Mouse (Mus musculus): Measurements from ENCODE around the gene Spi1.

Gene Spi1

GRCm38 (mm10) chr2:91068162-91068871 is 13.9 kb upstream of the Spi1 start:
- DNase-seq: no peak

- peak; percentile 29 for DNase-seq
Observed at GRCm38 (mm10) chr2:91068872-91069165, 13.4 kb upstream of the Spi1 start.

GRCm38 (mm10) chr2:91069306-91070000 is 12.7 kb upstream of the Spi1 start:
- peak; percentile 40 for DNase-seq

GRCm38 (mm10) chr2:91070076-91070800 is 12.0 kb upstream of the Spi1 start, which contains the start of gene Slc39a13:
Gene Slc39a13 (minus strand): TSS chr2:91070417.
- DNase-seq: peak; percentile 98

GRCm38 (mm10) chr2:91071059-91071458 is 11.1 kb upstream of the Spi1 start:
- DNase-seq: no peak

GRCm38 (mm10) chr2:91072092-91072491 is 10.1 kb upstream of the Spi1 start:
- DNase-seq: no peak

GRCm38 (mm10) chr2:91077957-91078313 is 4.3 kb upstream of the Spi1 start:
- DNase-seq: no peak

- no peak for DNase-seq
Observed at GRCm38 (mm10) chr2:91078314-91079025, 3.7 kb upstream of the Spi1 start.

GRCm38 (mm10) chr2:91079026-91079384 is 3.2 kb upstream of the Spi1 start:
- no peak for DNase-seq

- no peak for DNase-seq
Observed at GRCm38 (mm10) chr2:91080784-91081513, 1.2 kb upstream of the Spi1 start.

- peak; percentile 80 for DNase-seq
Observed at GRCm38 (mm10) chr2:91082844-91083243, 654 bp downstream of the Spi1 start.

GRCm38 (mm10) chr2:91083366-91083940 is 1.3 kb downstream of the Spi1 start:
- DNase-seq: no peak

- DNase-seq: no peak
Observed at GRCm38 (mm10) chr2:91084179-91084820, 2.1 kb downstream of the Spi1 start.

- no peak for DNase-seq
Observed at GRCm38 (mm10) chr2:91085494-91086391, 3.6 kb downstream of the Spi1 start.

GRCm38 (mm10) chr2:91086392-91087237 is 4.4 kb downstream of the Spi1 start:
- no peak for DNase-seq

- DNase-seq: no peak
Observed at GRCm38 (mm10) chr2:91087453-91087852, 5.3 kb downstream of the Spi1 start.

- no peak for DNase-seq
Observed at GRCm38 (mm10) chr2:91088987-91089386, 6.8 kb downstream of the Spi1 start.

- no peak for DNase-seq
Observed at GRCm38 (mm10) chr2:91090208-91090607, 8.0 kb downstream of the Spi1 start.

GRCm38 (mm10) chr2:91090827-91091226 is 8.6 kb downstream of the Spi1 start:
- DNase-seq: no peak

GRCm38 (mm10) chr2:91096524-91096923 is 14.3 kb downstream of the Spi1 start:
- no peak for DNase-seq

All from lung, postnatal 10 days (tissue).